Mouse (Mus musculus): ENCODE measurements around the gene Ccng2. TPM values are rescaled to one million over a fixed set of nuclear protein-coding genes. Genes with fewer than 3 reads are reported as not detected.

The Ccng2 gene
- polyA plus RNA-seq, 1 experiment = 6.3 TPM

DNA sequence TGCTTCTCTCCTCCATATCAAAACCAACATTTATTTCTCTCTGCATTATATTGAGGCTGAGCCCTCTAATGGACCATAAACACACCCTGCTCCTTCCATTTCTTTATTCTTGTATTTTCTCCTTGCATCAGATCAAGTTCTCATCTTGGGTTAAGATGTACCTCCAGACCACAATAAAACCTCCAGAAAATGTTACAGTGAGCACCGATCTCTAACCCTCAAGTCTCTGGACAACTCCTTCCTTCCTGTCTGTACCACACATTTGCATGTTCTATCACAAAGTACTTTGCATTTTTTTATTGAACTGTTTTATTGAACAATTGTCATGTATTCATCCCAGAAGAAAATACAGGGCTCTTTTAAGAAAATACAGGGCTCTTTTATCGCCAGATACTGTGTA lies 37.5 kb upstream of the Ccng2 start:
- no peak for TF ChIP-seq MYOD1 (IDR thresholded peaks at IDR 0.05; ENCODE audit: control insufficient read depth, insufficient read length, low read depth)
- no peak for TF ChIP-seq FOSL1 (IDR thresholded peaks at IDR 0.05; ENCODE audit: insufficient read depth, low read length, poor library complexity, severe bottlenecking)
- no peak for TF ChIP-seq CEBPB (IDR thresholded peaks at IDR 0.05; ENCODE audit: low read depth)
- TF ChIP-seq CTCF (IDR thresholded peaks at IDR 0.05; ENCODE audit: control insufficient read depth, insufficient read depth, insufficient read length) = no peak
- no peak for TF ChIP-seq MYOG (IDR thresholded peaks at IDR 0.05; ENCODE audit: control insufficient read depth, extremely low read depth, insufficient read length)
- TF ChIP-seq USF1 (IDR thresholded peaks at IDR 0.05; ENCODE audit: low read depth) = no peak
- TF ChIP-seq MAX (IDR thresholded peaks at IDR 0.05) = no peak
- H3ac ChIP-seq (ENCODE audit: control insufficient read depth, insufficient read length, low read depth) = no peak overlapping the region
- H3K79me3 ChIP-seq (ENCODE audit: low read depth) = no peaks in the 10 kb centered on the region
- H3K79me2 ChIP-seq (ENCODE audit: control insufficient read depth, insufficient read depth) = no peaks in the 10 kb centered on the region
- no peaks in the 10 kb centered on the region for H3K27me3 ChIP-seq (ENCODE audit: control insufficient read depth, insufficient read depth, insufficient read length)
- H3K4me3 ChIP-seq (ENCODE audit: insufficient read depth, poor library complexity, severe bottlenecking) = no peak overlapping the region
- H3K36me3 ChIP-seq (ENCODE audit: control insufficient read depth, insufficient read depth) = no peaks in the 10 kb centered on the region

GRCm38 (mm10) chr5:93231721-93232120 lies 35.3 kb upstream of the Ccng2 start:
- Histone ChIP-seq H3K36me3 (ENCODE audit: control insufficient read depth, insufficient read depth) (no peaks in the 10 kb centered on the region), H3K27me3 (ENCODE audit: control insufficient read depth, insufficient read depth, insufficient read length) (no peaks in the 10 kb centered on the region), H3K79me3 (ENCODE audit: low read depth) (no peaks in the 10 kb centered on the region), H3ac (ENCODE audit: control insufficient read depth, insufficient read length, low read depth) (no peak overlapping the region), H3K79me2 (ENCODE audit: control insufficient read depth, insufficient read depth) (no peaks in the 10 kb centered on the region), H3K4me3 (ENCODE audit: insufficient read depth, poor library complexity, severe bottlenecking) (no peak overlapping the region)
- no peak for TF ChIP-seq FOSL1 (IDR thresholded peaks at IDR 0.05; ENCODE audit: insufficient read depth, low read length, poor library complexity, severe bottlenecking)
- TF ChIP-seq MYOD1 (IDR thresholded peaks at IDR 0.05; ENCODE audit: control insufficient read depth, insufficient read length, low read depth) = no peak
- TF ChIP-seq CEBPB (IDR thresholded peaks at IDR 0.05; ENCODE audit: low read depth) = no peak
- TF ChIP-seq CTCF (IDR thresholded peaks at IDR 0.05; ENCODE audit: control insufficient read depth, insufficient read depth, insufficient read length) = no peak
- no peak for TF ChIP-seq USF1 (IDR thresholded peaks at IDR 0.05; ENCODE audit: low read depth)
- no peak for TF ChIP-seq MAX (IDR thresholded peaks at IDR 0.05)
- no peak for TF ChIP-seq MYOG (IDR thresholded peaks at IDR 0.05; ENCODE audit: control insufficient read depth, extremely low read depth, insufficient read length)

DNA sequence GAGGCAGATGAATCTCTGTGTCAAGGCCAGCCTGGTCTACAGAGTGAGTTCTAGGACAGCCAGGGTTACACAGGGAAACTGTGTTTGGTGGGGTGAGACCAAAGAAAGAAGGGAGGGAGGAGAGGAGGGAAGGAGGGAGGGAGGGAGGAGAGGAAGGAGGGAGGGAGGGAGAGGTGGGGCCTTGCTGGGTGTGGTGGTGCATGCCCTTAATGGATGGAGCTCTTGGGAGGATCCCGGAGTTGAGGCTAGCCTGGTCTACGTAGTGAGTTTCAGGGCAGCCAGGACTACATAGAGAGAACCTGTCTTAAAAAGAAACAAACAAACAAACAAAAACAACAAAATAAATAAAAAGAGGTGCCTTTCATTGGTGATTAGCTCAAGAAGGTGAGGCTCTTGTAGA lies 34.2 kb upstream of the Ccng2 start:
- H3K4me3 ChIP-seq (ENCODE audit: insufficient read depth, poor library complexity, severe bottlenecking) = no peak overlapping the region
- H3ac ChIP-seq (ENCODE audit: control insufficient read depth, insufficient read length, low read depth) = no peak overlapping the region
- H3K79me2 ChIP-seq (ENCODE audit: control insufficient read depth, insufficient read depth) = no peaks in the 10 kb centered on the region
- no peaks in the 10 kb centered on the region for H3K79me3 ChIP-seq (ENCODE audit: low read depth)
- no peaks in the 10 kb centered on the region for H3K27me3 ChIP-seq (ENCODE audit: control insufficient read depth, insufficient read depth, insufficient read length)
- no peak for TF ChIP-seq MYOG (IDR thresholded peaks at IDR 0.05; ENCODE audit: control insufficient read depth, extremely low read depth, insufficient read length)
- no peak for TF ChIP-seq CEBPB (IDR thresholded peaks at IDR 0.05; ENCODE audit: low read depth)
- no peak for TF ChIP-seq CTCF (IDR thresholded peaks at IDR 0.05; ENCODE audit: control insufficient read depth, insufficient read depth, insufficient read length)
- no peak for TF ChIP-seq MAX (IDR thresholded peaks at IDR 0.05)
- TF ChIP-seq USF1 (IDR thresholded peaks at IDR 0.05; ENCODE audit: low read depth) = no peak
- TF ChIP-seq FOSL1 (IDR thresholded peaks at IDR 0.05; ENCODE audit: insufficient read depth, low read length, poor library complexity, severe bottlenecking) = no peak
- TF ChIP-seq MYOD1 (IDR thresholded peaks at IDR 0.05; ENCODE audit: control insufficient read depth, insufficient read length, low read depth) = no peak
- H3K36me3 ChIP-seq (ENCODE audit: control insufficient read depth, insufficient read depth) = no peaks in the 10 kb centered on the region

DNA sequence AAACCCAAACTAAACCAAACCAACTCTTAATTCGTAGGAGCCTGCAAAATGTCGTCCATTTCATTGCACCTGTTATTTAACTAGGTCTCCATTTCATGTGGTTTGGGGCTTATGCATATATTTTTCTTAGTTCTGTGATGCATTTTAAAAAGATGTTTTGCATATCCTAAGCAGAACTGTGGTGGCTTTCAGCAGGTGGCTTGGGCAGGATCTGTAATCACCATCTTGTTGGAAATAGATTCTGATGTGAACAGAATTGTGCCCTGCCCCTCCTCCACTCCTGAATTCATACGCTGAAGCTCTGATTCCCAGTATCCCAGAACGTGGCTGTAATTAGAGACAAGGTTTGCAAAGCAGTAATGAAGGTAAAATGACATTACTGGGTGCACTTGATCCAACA lies 32.9 kb upstream of the Ccng2 start:
- H3ac ChIP-seq (ENCODE audit: control insufficient read depth, insufficient read length, low read depth) = no peak overlapping the region
- H3K79me3 ChIP-seq (ENCODE audit: low read depth) = no peaks in the 10 kb centered on the region
- no peaks in the 10 kb centered on the region for H3K79me2 ChIP-seq (ENCODE audit: control insufficient read depth, insufficient read depth)
- H3K27me3 ChIP-seq (ENCODE audit: control insufficient read depth, insufficient read depth, insufficient read length) = no peaks in the 10 kb centered on the region
- no peak overlapping the region for H3K4me3 ChIP-seq (ENCODE audit: insufficient read depth, poor library complexity, severe bottlenecking)
- TF ChIP-seq MYOG (IDR thresholded peaks at IDR 0.05; ENCODE audit: control insufficient read depth, extremely low read depth, insufficient read length) (no peak), MAX (IDR thresholded peaks at IDR 0.05) (no peak), CEBPB (IDR thresholded peaks at IDR 0.05; ENCODE audit: low read depth) (no peak)
- H3K36me3 ChIP-seq (ENCODE audit: control insufficient read depth, insufficient read depth) = no peaks in the 10 kb centered on the region

- no peak overlapping the region for H3ac ChIP-seq (ENCODE audit: control insufficient read depth, insufficient read length, low read depth)
- TF ChIP-seq CEBPB (IDR thresholded peaks at IDR 0.05; ENCODE audit: low read depth) (no peak), MYOD1 (IDR thresholded peaks at IDR 0.05; ENCODE audit: control insufficient read depth, insufficient read length, low read depth) (no peak), MAX (IDR thresholded peaks at IDR 0.05) (no peak), FOSL1 (IDR thresholded peaks at IDR 0.05; ENCODE audit: insufficient read depth, low read length, poor library complexity, severe bottlenecking) (no peak), CTCF (IDR thresholded peaks at IDR 0.05; ENCODE audit: control insufficient read depth, insufficient read depth, insufficient read length) (no peak), USF1 (IDR thresholded peaks at IDR 0.05; ENCODE audit: low read depth) (no peak), MYOG (IDR thresholded peaks at IDR 0.05; ENCODE audit: control insufficient read depth, extremely low read depth, insufficient read length) (no peak)
- no peaks in the 10 kb centered on the region for H3K27me3 ChIP-seq (ENCODE audit: control insufficient read depth, insufficient read depth, insufficient read length)
- no peaks in the 10 kb centered on the region for H3K79me2 ChIP-seq (ENCODE audit: control insufficient read depth, insufficient read depth)
- no peaks in the 10 kb centered on the region for H3K79me3 ChIP-seq (ENCODE audit: low read depth)
- H3K36me3 ChIP-seq (ENCODE audit: control insufficient read depth, insufficient read depth) = no peaks in the 10 kb centered on the region
- H3K4me3 ChIP-seq (ENCODE audit: insufficient read depth, poor library complexity, severe bottlenecking) = no peak overlapping the region
These were observed 32.5 kb upstream of the Ccng2 start for GRCm38 (mm10) chr5:93234605-93235004.

DNA sequence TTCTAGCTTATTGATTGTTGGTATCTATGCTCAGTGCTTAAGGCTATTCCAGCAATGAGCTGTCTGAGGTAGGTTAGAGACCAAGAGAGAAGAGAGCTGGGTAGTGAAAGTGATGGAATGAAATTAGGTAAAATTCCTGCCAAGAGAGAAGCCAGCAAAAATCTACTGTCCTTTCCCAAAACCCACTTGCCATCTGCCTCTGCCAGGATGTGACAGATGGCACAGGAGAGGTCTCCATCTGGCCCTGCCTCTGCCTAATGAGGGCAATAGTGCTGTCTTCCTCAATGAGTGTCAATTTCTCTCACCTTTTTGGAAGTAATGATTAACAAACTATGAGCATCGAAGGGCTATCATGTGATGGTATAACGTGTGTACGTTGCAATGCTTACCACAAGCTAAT lies 31.2 kb upstream of the Ccng2 start:
- Histone ChIP-seq H3K79me2 (ENCODE audit: control insufficient read depth, insufficient read depth) (no peaks in the 10 kb centered on the region), H3K27me3 (ENCODE audit: control insufficient read depth, insufficient read depth, insufficient read length) (no peaks in the 10 kb centered on the region), H3K79me3 (ENCODE audit: low read depth) (no peaks in the 10 kb centered on the region), H3ac (ENCODE audit: control insufficient read depth, insufficient read length, low read depth) (no peak overlapping the region), H3K36me3 (ENCODE audit: control insufficient read depth, insufficient read depth) (no peaks in the 10 kb centered on the region), H3K4me3 (ENCODE audit: insufficient read depth, poor library complexity, severe bottlenecking) (no peak overlapping the region)
- TF ChIP-seq MAX (IDR thresholded peaks at IDR 0.05) (no peak), FOSL1 (IDR thresholded peaks at IDR 0.05; ENCODE audit: insufficient read depth, low read length, poor library complexity, severe bottlenecking) (no peak), MYOD1 (IDR thresholded peaks at IDR 0.05; ENCODE audit: control insufficient read depth, insufficient read length, low read depth) (no peak), USF1 (IDR thresholded peaks at IDR 0.05; ENCODE audit: low read depth) (no peak), CEBPB (IDR thresholded peaks at IDR 0.05; ENCODE audit: low read depth) (no peak), CTCF (IDR thresholded peaks at IDR 0.05; ENCODE audit: control insufficient read depth, insufficient read depth, insufficient read length) (no peak), MYOG (IDR thresholded peaks at IDR 0.05; ENCODE audit: control insufficient read depth, extremely low read depth, insufficient read length) (no peak)

Measured in C2C12 (cell line).